Comparison of ENCODE assay signal across 17 mouse cellular contexts in genomic region chr10:18005136-18005955, GRCm38 (mm10). TPM values are rescaled to one million over a fixed set of nuclear protein-coding genes. Genes with fewer than 3 reads are reported as not detected.
DNase-seq lines count a peak whose midpoint lies in the region; ATAC-seq lines count a peak whose summit lies in the region.
"Had no signal": no experiment of that assay in that cellular context is flagged by ENCODE, and none has a peak within 500 bp of the region (broad histone marks: within the 10 kb centered on the region; RNA-seq: fewer than 3 reads in every experiment).

No protein-coding gene starts in this region.

- 0 out of 2 replicates have a peak overlapping the region, but pooled peaks have one; percentile 16 for H3K4me2 ChIP-seq in lung, embryonic 16.5 days (ENCODE audit: low read depth, low read length)
- H3K4me2 ChIP-seq: heart, embryonic 11.5 days; limb, embryonic 13.5 days had no signal

- 70% methylated on average over 7 of the region's 7 CpGs for WGBS in lung, embryonic 16.5 days

- no peak overlapping the region for H3K9ac ChIP-seq in lung, embryonic 16.5 days (ENCODE audit: low read length)
- H3K9ac ChIP-seq: limb, embryonic 13.5 days had no signal

- H3K27ac ChIP-seq in lung, embryonic 16.5 days (ENCODE audit: low read length), result no peak overlapping the region
- H3K27ac ChIP-seq: left cerebral cortex, adult 2 months; limb, embryonic 13.5 days had no signal

- no peaks in the 10 kb centered on the region for H3K4me1 ChIP-seq in lung, embryonic 16.5 days (replicated peaks; ENCODE audit: control insufficient read depth, insufficient read depth, low read length)
- H3K4me1 ChIP-seq: limb, embryonic 13.5 days had no signal

- no peaks in the 10 kb centered on the region for H3K9me3 ChIP-seq in lung, embryonic 16.5 days (ENCODE audit: control insufficient read depth, low read length)
- H3K9me3 ChIP-seq: limb, embryonic 13.5 days had no signal

- no peak for ATAC-seq in lung, embryonic 16.5 days (ENCODE audit: low read depth)
- ATAC-seq: forebrain, embryonic 14.5 days had no signal

- no peaks in the 10 kb centered on the region for H3K27me3 ChIP-seq in lung, embryonic 16.5 days (ENCODE audit: control insufficient read depth, insufficient read depth, low read depth, low read length)
- H3K27me3 ChIP-seq: limb, embryonic 13.5 days had no signal

- H3K4me3 ChIP-seq in lung, embryonic 16.5 days (ENCODE audit: low read length), result 0 out of 2 replicates have a peak overlapping the region, but pooled peaks have one; percentile 2
- H3K4me3 ChIP-seq: left cerebral cortex, adult 2 months; limb, embryonic 13.5 days had no signal

- peak; percentile 24 for DNase-seq in kidney, adult 11 months
- no peak for DNase-seq in kidney, postnatal 4 days
- no peak for DNase-seq in lung, postnatal 14 days
- DNase-seq in kidney, postnatal 36 days, result peak; percentile 32 to 44
- no peak for DNase-seq in frontal cortex, postnatal 36 days (ENCODE audit: low spot score in 2 of 2)
- DNase-seq in left cerebral cortex, adult 8-10 months (ENCODE audit: low spot score in 2 of 2), result no peak
- no peak for DNase-seq in embryo, embryonic 10.5 days (ENCODE audit: low spot score)
- DNase-seq: adrenal gland, postnatal 14 days; cerebellum, adult 2 months; lung, adult 18-20 months; retina, postnatal 1 day; thymus, postnatal 25 days had no signal

- H3K36me3 ChIP-seq in lung, embryonic 16.5 days (ENCODE audit: control insufficient read depth, insufficient read depth, low read length), result peaks cover 3% of the 10 kb centered on the region; the same call in 1 of the 2 replicates

RNA-seq across cellular contexts. Expression of gene Abracl, which starts 17.7 kb away (rescaled TPM):
- 119 and 135 TPM in 2 replicates for polyA plus RNA-seq in lung, embryonic 16.5 days (2015; fragmentation: Nextera tagmentation; extraction: Ambion mirVana)
- 10 to 100 TPM; 13.2 to 28.7 (median 18.5) TPM for total RNA-seq in left cerebral cortex, adult 8-10 months (2022)

RNA-seq across cellular contexts. Expression of gene Reps1, which starts 50.3 kb away (rescaled TPM):
- polyA plus RNA-seq in lung, embryonic 16.5 days (2015; fragmentation: Nextera tagmentation; extraction: Ambion mirVana), result 7.2 and 11.9 TPM in 2 replicates
- 10 to 100 TPM; 64.5 to 74.6 (median 67.4) TPM for total RNA-seq in left cerebral cortex, adult 8-10 months (2022)

RNA-seq across cellular contexts. Expression of gene Heca, which starts 57.5 kb away (rescaled TPM):
- polyA plus RNA-seq in lung, embryonic 16.5 days (2015; fragmentation: Nextera tagmentation; extraction: Ambion mirVana), result 3.7 and 4.5 TPM in 2 replicates
- 10 to 100 TPM; 24.6 to 26.9 (median 26.4) TPM for total RNA-seq in left cerebral cortex, adult 8-10 months (2022)

Comparison
In these comparisons a context has a peak if more than half of its experiments do, and no peak if none do; other contexts are left out.
1. DNase-seq: peak in kidney, adult 11 months (single experiment) and kidney, postnatal 36 days (2 of 2); none in kidney, postnatal 4 days (0 of 2), lung, postnatal 14 days (single experiment), frontal cortex, postnatal 36 days (0 of 2), left cerebral cortex, adult 8-10 months (0 of 2) and embryo, embryonic 10.5 days (single experiment).